Mouse (Mus musculus) kidney, postnatal 36 days (tissue): ENCODE data around the gene Shank2.

Experiments
- DNase-seq, 2 experiments: peaks; one replicate each; pipeline ENCODE4 v3.0.0; 2021 to 2022; ENCODE audit warnings: mixed read lengths in 2 of 2

Shank2 gene

GRCm38 (mm10) chr7:144285066-144285633 is 283.4 kb downstream of the Shank2 start:
- no peak for DNase-seq

GRCm38 (mm10) chr7:144285912-144286311 is 284.2 kb downstream of the Shank2 start:
- DNase-seq, result no peak

GRCm38 (mm10) chr7:144287991-144288390 is 286.3 kb downstream of the Shank2 start:
- no peak for DNase-seq

GRCm38 (mm10) chr7:144291478-144291877 is 289.8 kb downstream of the Shank2 start:
- peak; percentile 10 to 14 for DNase-seq

- DNase-seq, result no peak
These were observed 291.9 kb downstream of the Shank2 start for GRCm38 (mm10) chr7:144293611-144294010.

- DNase-seq, result peak in 1 of 2 experiments; percentile 55
These were observed 292.8 kb downstream of the Shank2 start for GRCm38 (mm10) chr7:144294239-144295200.

GRCm38 (mm10) chr7:144299351-144299750 is 297.6 kb downstream of the Shank2 start:
- no peak for DNase-seq

GRCm38 (mm10) chr7:144301646-144302045 is 299.9 kb downstream of the Shank2 start:
- DNase-seq, result no peak

- DNase-seq, result no peak
These were observed 300.8 kb downstream of the Shank2 start for GRCm38 (mm10) chr7:144302498-144302897.

GRCm38 (mm10) chr7:144307853-144308409 is 306.2 kb downstream of the Shank2 start:
- DNase-seq, result no peak

- no peak for DNase-seq
These were observed 312.8 kb downstream of the Shank2 start for GRCm38 (mm10) chr7:144314438-144315105.

GRCm38 (mm10) chr7:144316224-144316623 is 314.5 kb downstream of the Shank2 start:
- DNase-seq, result no peak

- no peak for DNase-seq
These were observed 315.1 kb downstream of the Shank2 start for GRCm38 (mm10) chr7:144316797-144317196.

GRCm38 (mm10) chr7:144324077-144324476 is 322.3 kb downstream of the Shank2 start:
- no peak for DNase-seq

- no peak for DNase-seq
These were observed 323.1 kb downstream of the Shank2 start for GRCm38 (mm10) chr7:144324861-144325260.

- no peak for DNase-seq
These were observed 323.9 kb downstream of the Shank2 start for GRCm38 (mm10) chr7:144325603-144326002.

- peak; percentile 29 to 36 for DNase-seq
These were observed 327.7 kb downstream of the Shank2 start for GRCm38 (mm10) chr7:144329403-144329890.

GRCm38 (mm10) chr7:144336626-144337025 is 334.9 kb downstream of the Shank2 start:
- DNase-seq, result peak in 1 of 2 experiments; percentile 13

GRCm38 (mm10) chr7:144338694-144339093 is 337.0 kb downstream of the Shank2 start:
- no peak for DNase-seq

GRCm38 (mm10) chr7:144340376-144340775 is 338.6 kb downstream of the Shank2 start:
- DNase-seq, result no peak

- DNase-seq, result no peak
These were observed 364.4 kb downstream of the Shank2 start for GRCm38 (mm10) chr7:144366133-144366532.

GRCm38 (mm10) chr7:144373059-144373458 is 371.3 kb downstream of the Shank2 start:
- no peak for DNase-seq

- DNase-seq, result no peak
These were observed 373.8 kb downstream of the Shank2 start for GRCm38 (mm10) chr7:144375483-144375882.
